Mouse (Mus musculus): ENCODE data around the gene Zbtb20. TPM values are rescaled to one million over a fixed set of nuclear protein-coding genes. Genes with fewer than 3 reads are reported as not detected.

Gene Zbtb20
- polyA plus RNA-seq, 1 experiment = 5.9 TPM

DNA sequence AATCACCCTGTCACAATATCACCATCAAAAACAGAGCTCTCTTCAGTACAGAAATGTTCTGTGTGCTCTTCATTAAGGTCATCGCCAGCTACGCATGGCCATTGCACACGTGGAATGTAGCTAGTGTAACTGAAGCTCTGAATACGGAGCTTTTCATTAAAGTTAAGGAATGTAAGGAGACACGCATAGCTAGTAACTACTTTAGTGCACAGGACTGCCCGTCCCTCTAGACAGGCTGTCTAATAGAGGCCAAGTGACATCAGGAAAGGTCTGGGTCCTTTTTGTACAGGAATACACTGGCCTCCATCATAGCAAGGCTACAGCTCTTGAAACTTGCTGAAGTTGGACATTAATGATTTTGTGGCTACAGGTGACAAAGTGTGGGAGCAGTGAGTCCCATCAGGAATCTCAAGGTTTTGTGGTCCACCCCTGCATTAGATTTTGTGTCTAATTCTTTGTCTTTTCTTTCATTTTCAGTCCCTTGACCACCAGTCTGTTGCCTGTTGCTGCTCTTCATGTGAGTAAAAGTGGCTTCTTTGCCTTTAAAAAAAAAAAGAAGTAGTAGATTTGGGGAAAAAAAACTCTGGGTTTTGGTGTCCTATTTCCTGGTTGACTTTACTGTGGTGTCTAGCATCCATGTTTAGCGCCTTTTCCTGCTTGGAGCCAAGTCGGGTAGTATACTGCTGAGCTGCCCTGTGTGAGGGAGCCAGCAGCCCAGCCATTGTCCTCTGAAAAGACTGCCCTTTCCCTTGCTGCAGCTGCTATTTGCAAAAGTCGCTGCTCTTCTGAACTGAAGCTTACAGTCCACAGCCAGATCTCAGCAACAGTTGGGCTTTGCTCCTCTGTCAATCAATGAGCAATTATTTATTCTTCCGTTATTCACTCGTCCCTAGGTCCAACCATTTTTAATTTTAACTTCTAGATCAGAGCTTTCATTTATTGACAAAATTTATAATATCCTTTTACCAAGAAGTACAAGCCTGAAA is 587.1 kb downstream of the Zbtb20 start:
- Histone ChIP-seq H3K27me3 (ENCODE audit: control insufficient read depth, insufficient read depth, low read length) (no peaks in the 10 kb centered on the region), H3K27ac (ENCODE audit: control insufficient read depth, insufficient read depth, low read depth, low read length) (no peak overlapping the region), H3K4me1 (ENCODE audit: control insufficient read depth, insufficient read depth, low read length) (no peaks in the 10 kb centered on the region), H3K4me3 (ENCODE audit: control insufficient read depth, low read depth, low read length) (no peak overlapping the region), H3K36me3 (ENCODE audit: control insufficient read depth, insufficient read depth, low read length) (no peaks in the 10 kb centered on the region)
- TF ChIP-seq POLR2A (IDR thresholded peaks at IDR 0.05; ENCODE audit: control insufficient read depth, low read depth, low read length) (no peak), CTCF (IDR thresholded peaks at IDR 0.05; ENCODE audit: control insufficient read depth, insufficient read depth, insufficient replicate concordance, low read depth, low read length) (no peak)

DNA sequence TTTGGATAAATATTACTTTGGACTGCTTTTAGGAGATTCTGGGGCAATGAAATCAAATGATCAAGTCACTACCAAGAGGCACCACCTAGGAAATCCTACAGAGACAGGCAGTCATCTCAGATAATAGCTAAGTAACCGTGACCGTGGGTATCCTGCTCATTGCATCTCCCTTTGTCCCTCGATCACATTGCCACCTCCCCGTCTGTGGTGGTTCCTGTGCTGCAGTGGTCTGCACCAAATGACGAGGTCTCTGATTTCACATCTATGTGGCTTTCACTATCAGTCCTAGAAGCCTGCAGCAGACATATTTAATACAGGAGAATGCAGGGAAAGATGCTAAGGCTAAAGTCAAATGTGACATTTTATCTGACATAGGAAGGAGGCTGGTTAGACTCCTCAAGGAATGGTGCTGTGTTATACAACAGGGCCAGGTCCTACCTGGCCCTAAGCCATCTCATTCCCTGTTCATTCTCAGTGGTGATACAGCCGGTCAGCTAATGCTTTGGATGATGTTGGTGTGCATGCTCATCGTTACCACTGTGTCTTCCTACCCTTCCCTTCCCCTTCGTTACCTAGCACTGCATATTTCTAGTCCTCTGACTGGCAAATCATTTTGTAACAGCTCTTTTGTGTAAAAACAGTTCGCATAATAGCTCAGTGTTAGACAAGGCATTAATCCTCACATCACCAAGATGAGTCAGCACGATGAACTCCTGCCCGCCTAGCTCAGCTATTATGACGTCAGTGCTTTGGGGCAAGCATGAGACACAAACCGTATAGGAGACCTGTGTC is 588.2 kb downstream of the Zbtb20 start:
- Histone ChIP-seq H3K4me1 (ENCODE audit: control insufficient read depth, insufficient read depth, low read length) (no peaks in the 10 kb centered on the region), H3K4me3 (ENCODE audit: control insufficient read depth, low read depth, low read length) (no peak overlapping the region), H3K27me3 (ENCODE audit: control insufficient read depth, insufficient read depth, low read length) (no peaks in the 10 kb centered on the region), H3K36me3 (ENCODE audit: control insufficient read depth, insufficient read depth, low read length) (no peaks in the 10 kb centered on the region), H3K27ac (ENCODE audit: control insufficient read depth, insufficient read depth, low read depth, low read length) (no peak overlapping the region)
- TF ChIP-seq POLR2A (IDR thresholded peaks at IDR 0.05; ENCODE audit: control insufficient read depth, low read depth, low read length) = no peak
- no peak for TF ChIP-seq CTCF (IDR thresholded peaks at IDR 0.05; ENCODE audit: control insufficient read depth, insufficient read depth, insufficient replicate concordance, low read depth, low read length)

DNA sequence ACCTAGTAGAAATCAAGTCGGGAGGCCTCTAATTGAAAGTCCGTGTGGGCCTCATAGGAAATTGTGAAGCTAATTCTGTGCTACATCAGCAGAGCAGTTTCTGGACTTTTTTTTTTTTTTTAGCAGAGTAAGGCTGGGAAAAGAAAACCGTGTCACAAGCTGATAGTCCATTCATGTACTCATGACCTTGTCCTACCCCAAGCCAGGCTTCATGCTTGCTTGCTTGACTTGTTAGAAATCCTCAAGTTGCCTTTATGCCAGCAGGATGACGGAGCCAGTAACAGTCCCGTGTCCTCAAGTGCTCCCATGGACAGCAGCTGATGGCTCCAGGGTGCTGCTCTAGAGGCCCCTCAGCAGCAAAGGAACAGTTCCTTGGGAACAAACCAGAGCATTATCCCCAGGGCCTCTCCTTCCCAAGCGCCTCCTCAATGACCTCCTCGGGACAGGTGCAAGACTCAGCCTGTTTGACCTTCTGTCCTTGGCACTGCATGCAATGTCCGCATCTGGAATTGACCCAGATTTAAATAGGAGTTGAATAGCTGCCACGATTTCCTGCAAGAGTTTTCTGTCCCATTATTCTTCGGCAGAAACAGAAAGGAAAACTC is 588.9 kb downstream of the Zbtb20 start:
- H3K36me3 ChIP-seq (ENCODE audit: control insufficient read depth, insufficient read depth, low read length) = no peaks in the 10 kb centered on the region
- no peak overlapping the region; the same call in 1 of the 2 replicates for H3K27ac ChIP-seq (ENCODE audit: control insufficient read depth, insufficient read depth, low read depth, low read length)
- H3K4me3 ChIP-seq (ENCODE audit: control insufficient read depth, low read depth, low read length) = no peak overlapping the region
- no peak for TF ChIP-seq CTCF (IDR thresholded peaks at IDR 0.05; ENCODE audit: control insufficient read depth, insufficient read depth, insufficient replicate concordance, low read depth, low read length)
- TF ChIP-seq POLR2A (IDR thresholded peaks at IDR 0.05; ENCODE audit: control insufficient read depth, low read depth, low read length) = no peak
- H3K27me3 ChIP-seq (ENCODE audit: control insufficient read depth, insufficient read depth, low read length) = no peaks in the 10 kb centered on the region
- H3K4me1 ChIP-seq (ENCODE audit: control insufficient read depth, insufficient read depth, low read length) = no peaks in the 10 kb centered on the region

DNA sequence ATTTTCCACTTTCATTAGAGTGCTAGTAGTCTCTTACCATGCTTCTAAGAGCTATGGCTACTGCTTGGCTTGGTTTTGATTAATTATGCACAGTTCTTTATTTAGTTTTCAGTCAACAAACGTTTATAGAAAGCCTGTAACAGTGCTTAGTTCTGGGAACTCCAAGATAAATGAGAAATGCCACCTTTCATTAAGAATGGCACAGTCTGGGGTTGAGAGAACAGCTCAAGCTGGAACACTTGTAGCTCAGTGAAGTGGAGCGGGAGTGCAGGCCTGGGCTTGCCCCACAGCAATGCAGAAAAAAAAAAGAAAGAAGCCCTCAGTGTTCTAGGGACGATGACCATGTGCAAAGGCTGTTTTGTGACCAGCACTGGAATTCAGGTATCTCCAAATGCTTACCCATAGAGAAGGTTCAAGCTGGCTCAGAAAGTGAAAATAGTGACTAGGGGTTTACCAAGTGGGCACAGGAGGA is 589.7 kb downstream of the Zbtb20 start:
- TF ChIP-seq POLR2A (IDR thresholded peaks at IDR 0.05; ENCODE audit: control insufficient read depth, low read depth, low read length) (no peak), CTCF (IDR thresholded peaks at IDR 0.05; ENCODE audit: control insufficient read depth, insufficient read depth, insufficient replicate concordance, low read depth, low read length) (no peak)
- 0 out of 2 replicates have a peak overlapping the region, but pooled peaks have one; percentile 13 for H3K27ac ChIP-seq (ENCODE audit: control insufficient read depth, insufficient read depth, low read depth, low read length)
- H3K27me3 ChIP-seq (ENCODE audit: control insufficient read depth, insufficient read depth, low read length) = no peaks in the 10 kb centered on the region
- no peaks in the 10 kb centered on the region for H3K4me1 ChIP-seq (ENCODE audit: control insufficient read depth, insufficient read depth, low read length)
- no peaks in the 10 kb centered on the region for H3K36me3 ChIP-seq (ENCODE audit: control insufficient read depth, insufficient read depth, low read length)
- no peak overlapping the region for H3K4me3 ChIP-seq (ENCODE audit: control insufficient read depth, low read depth, low read length)

DNA sequence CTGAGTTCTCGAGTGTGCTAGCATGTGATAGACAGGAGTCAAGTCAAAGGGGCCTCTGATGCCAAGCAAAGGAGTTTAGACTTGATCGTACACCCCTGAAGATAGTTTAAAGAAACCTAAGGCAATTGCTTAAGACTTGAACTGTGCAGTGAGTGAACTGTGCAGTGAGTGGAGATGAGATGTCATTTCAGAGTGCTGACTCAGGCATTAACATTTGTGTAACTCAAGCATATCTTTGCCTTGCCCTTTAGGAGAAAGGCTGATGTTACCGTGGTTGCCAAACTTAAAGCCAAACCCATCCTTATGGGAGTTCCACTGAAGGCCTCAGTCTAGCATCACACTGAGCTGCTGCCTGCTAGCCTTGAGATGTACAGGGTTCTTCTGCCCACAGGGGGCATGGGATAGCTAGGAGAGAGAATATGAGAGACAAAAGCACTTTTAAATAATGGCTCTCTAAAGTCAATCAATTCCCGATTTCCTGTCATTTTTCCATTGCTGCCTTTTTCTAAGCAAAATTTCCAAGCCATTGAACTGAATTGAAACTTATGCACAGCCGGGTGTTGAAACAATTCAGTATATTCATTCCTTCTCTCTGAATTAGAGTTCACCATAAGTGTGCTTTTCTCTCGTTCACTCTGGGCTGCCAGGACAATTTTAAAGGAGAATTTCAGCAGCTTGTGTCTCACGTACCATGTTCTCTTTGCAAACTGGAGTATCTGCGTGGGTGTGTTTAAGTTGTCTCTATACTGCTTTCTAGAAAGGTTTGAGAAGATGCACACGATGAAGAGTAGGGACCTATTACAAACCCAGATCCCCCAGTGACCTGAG is 590.5 kb downstream of the Zbtb20 start:
- Histone ChIP-seq H3K27ac (ENCODE audit: control insufficient read depth, insufficient read depth, low read depth, low read length) (0 out of 2 replicates have a peak overlapping the region, but pooled peaks have one; percentile 13), H3K4me3 (ENCODE audit: control insufficient read depth, low read depth, low read length) (no peak overlapping the region), H3K36me3 (ENCODE audit: control insufficient read depth, insufficient read depth, low read length) (no peaks in the 10 kb centered on the region), H3K4me1 (ENCODE audit: control insufficient read depth, insufficient read depth, low read length) (no peaks in the 10 kb centered on the region), H3K27me3 (ENCODE audit: control insufficient read depth, insufficient read depth, low read length) (no peaks in the 10 kb centered on the region)
- TF ChIP-seq CTCF (IDR thresholded peaks at IDR 0.05; ENCODE audit: control insufficient read depth, insufficient read depth, insufficient replicate concordance, low read depth, low read length) = no peak
- no peak for TF ChIP-seq POLR2A (IDR thresholded peaks at IDR 0.05; ENCODE audit: control insufficient read depth, low read depth, low read length)

DNA sequence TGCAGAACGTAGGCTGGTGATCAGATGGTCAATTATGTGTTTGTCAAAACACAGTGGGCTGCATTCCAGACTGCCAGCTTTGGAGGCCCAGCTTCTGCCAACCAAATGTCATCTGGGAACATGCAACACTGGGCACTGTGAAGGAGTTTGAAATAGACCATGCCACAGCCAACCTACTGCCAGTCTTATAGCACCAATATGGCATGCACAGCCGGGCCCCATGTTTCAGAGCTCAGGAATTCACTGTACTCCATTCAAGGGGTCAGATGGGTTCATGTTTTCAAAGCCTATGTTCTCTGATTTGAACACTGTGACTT is 591.0 kb downstream of the Zbtb20 start:
- TF ChIP-seq POLR2A (IDR thresholded peaks at IDR 0.05; ENCODE audit: control insufficient read depth, low read depth, low read length) (no peak), CTCF (IDR thresholded peaks at IDR 0.05; ENCODE audit: control insufficient read depth, insufficient read depth, insufficient replicate concordance, low read depth, low read length) (no peak)
- Histone ChIP-seq H3K4me1 (ENCODE audit: control insufficient read depth, insufficient read depth, low read length) (no peaks in the 10 kb centered on the region), H3K36me3 (ENCODE audit: control insufficient read depth, insufficient read depth, low read length) (no peaks in the 10 kb centered on the region), H3K4me3 (ENCODE audit: control insufficient read depth, low read depth, low read length) (no peak overlapping the region), H3K27ac (ENCODE audit: control insufficient read depth, insufficient read depth, low read depth, low read length) (no peak overlapping the region), H3K27me3 (ENCODE audit: control insufficient read depth, insufficient read depth, low read length) (no peaks in the 10 kb centered on the region)
